Mouse (Mus musculus) hindbrain, postnatal 0 days (tissue): ENCODE measurements around the gene Plod2. TPM values are rescaled to one million over a fixed set of nuclear protein-coding genes. Genes with fewer than 3 reads are reported as not detected.

Experiments used
- ATAC-seq: fragments of 200-750 bp; cut with Nextera tagmentation; 2 replicates; pipeline ENCODE4 v1.8.0; 2017; ENCODE audit warnings: mild to moderate bottlenecking, moderate TSS enrichment, moderate library complexity
- DNase-seq: peaks from one replicate; pipeline ENCODE4 v3.0.0-alpha.2; 2015; ENCODE audit warnings: low spot score
- H3K27ac ChIP-seq: fragments of 300-500 bp; sonication (generic); 2 replicates; pipeline ENCODE4 v1.5.1; 2014; ENCODE audit warnings: mild to moderate bottlenecking
- H3K27me3 ChIP-seq: fragments of 300-500 bp; sonication (generic); 2 replicates; pipeline ENCODE4 v1.6.1; 2014; ENCODE audit warnings: low read length, mixed read lengths; ENCODE audit not compliant: insufficient read depth
- H3K36me3 ChIP-seq: fragments of 300-500 bp; sonication (generic); 2 replicates; pipeline ENCODE4 v1.6.1; 2014; ENCODE audit warnings: low read length, mixed read lengths; ENCODE audit not compliant: insufficient read depth
- H3K4me1 ChIP-seq: fragments of 300-500 bp; sonication (generic); 2 replicates; pipeline ENCODE4 v1.6.1; 2014; ENCODE audit warnings: antibody characterized with exemption, low read length, mixed read lengths; ENCODE audit not compliant: insufficient read depth
- H3K4me2 ChIP-seq: fragments of 300-500 bp; sonication (generic); 2 replicates; pipeline ENCODE4 v1.6.1; 2014; ENCODE audit warnings: low read depth, mild to moderate bottlenecking, low read length, moderate library complexity, mixed read lengths
- H3K4me3 ChIP-seq: fragments of 300-500 bp; sonication (generic); 2 replicates; pipeline ENCODE4 v1.5.1; 2014; ENCODE audit warnings: low read length
- H3K9ac ChIP-seq: fragments of 300-500 bp; sonication (generic); replicated peaks from 2 replicates; pipeline ENCODE4 v1.6.1; 2014; ENCODE audit warnings: mild to moderate bottlenecking, low read length, moderate library complexity, mixed read lengths
- H3K9me3 ChIP-seq: fragments of 300-500 bp; sonication (generic); 2 replicates; pipeline ENCODE4 v1.6.1; 2016; ENCODE audit warnings: low read length, mixed read lengths
- CTCF ChIP-seq: IDR thresholded peaks from 2 replicates; pipeline ENCODE4 v1.5.1; 2016; ENCODE audit warnings: antibody characterized with exemption, control low read depth, low read depth
- WGBS: fragments of 180-500 bp; shearing (Covaris S2); extraction: QIAGEN DNeasy Blood & Tissue Kit; methylation state at CpG from one replicate; pipeline ENCODE4 v1.1.7; 2014; 5-methylcytosine and 5-hydroxymethylcytosine counted together
- polyA plus RNA-seq: library from polyadenylated mRNA; unstranded; fragments of >200 nt; fragmentation: Nextera tagmentation; extraction: Ambion mirVana; gene quantifications from 2 replicates; pipeline ENCODE4 v1.2.1, GENCODE M21; 2015
- total RNA-seq: library from RNA; depleted of rRNA; stranded (reverse); fragments of >200 nt; gene quantifications from 2 replicates; pipeline ENCODE4 v1.2.3, GENCODE M21; 2014

The Plod2 gene
- total and polyA plus RNA-seq, 2 experiments from 2014 or later, result 7.1 to 14.1 TPM

GRCm38 (mm10) chr9:92546446-92546845 is 4.4 kb downstream of the Plod2 start:
- TF ChIP-seq CTCF, result no peak
- ATAC-seq, result no peak

GRCm38 (mm10) chr9:92547106-92547505 is 5.1 kb downstream of the Plod2 start:
- Histone ChIP-seq H3K4me1 (0 out of 2 replicates have a peak, but pooled peaks cover 6% of the 10 kb centered on the region), H3K4me3 (no peak overlapping the region), H3K27ac (no peak overlapping the region), H3K9me3 (no peaks in the 10 kb centered on the region), H3K9ac (no peak overlapping the region), H3K36me3 (no peaks in the 10 kb centered on the region), H3K4me2 (no peak overlapping the region), H3K27me3 (no peaks in the 10 kb centered on the region)
- ATAC-seq (no peak), DNase-seq (no peak)
- TF ChIP-seq CTCF, result no peak
- 62% methylated on average over 2 of the region's 2 CpGs for WGBS

More at GRCm38 (mm10) chr9:92546446-92546845, 4.4 kb downstream of the Plod2 start:
- H3K36me3 ChIP-seq, result no peaks in the 10 kb centered on the region
- H3K27ac ChIP-seq, result no peak overlapping the region
- DNase-seq, result no peak
- H3K4me3 ChIP-seq, result no peak overlapping the region
- H3K9ac ChIP-seq, result no peak overlapping the region
- H3K27me3 ChIP-seq, result no peaks in the 10 kb centered on the region
- H3K9me3 ChIP-seq, result no peaks in the 10 kb centered on the region
- H3K4me1 ChIP-seq, result 0 out of 2 replicates have a peak, but pooled peaks cover 6% of the 10 kb centered on the region
- 79% methylated on average over 8 of the region's 8 CpGs for whole genome bisulfite sequencing
- H3K4me2 ChIP-seq, result no peak overlapping the region

GRCm38 (mm10) chr9:92547821-92548220 is 5.8 kb downstream of the Plod2 start:
- Histone ChIP-seq H3K4me2 (no peak overlapping the region), H3K4me3 (no peak overlapping the region), H3K36me3 (no peaks in the 10 kb centered on the region), H3K4me1 (0 out of 2 replicates have a peak, but pooled peaks cover 6% of the 10 kb centered on the region), H3K27ac (no peak overlapping the region), H3K9me3 (no peaks in the 10 kb centered on the region), H3K27me3 (no peaks in the 10 kb centered on the region), H3K9ac (no peak overlapping the region)
- no peak for TF ChIP-seq CTCF
- ATAC-seq, result no peak
- no peak for DNase-seq
- 92% methylated on average over 7 of the region's 7 CpGs for WGBS

GRCm38 (mm10) chr9:92548603-92549002 is 6.6 kb downstream of the Plod2 start:
- Histone ChIP-seq H3K9ac (no peak overlapping the region), H3K4me3 (no peak overlapping the region), H3K27ac (no peak overlapping the region), H3K36me3 (no peaks in the 10 kb centered on the region), H3K27me3 (no peaks in the 10 kb centered on the region), H3K9me3 (no peaks in the 10 kb centered on the region), H3K4me2 (no peak overlapping the region), H3K4me1 (0 out of 2 replicates have a peak, but pooled peaks cover 6% of the 10 kb centered on the region)
- TF ChIP-seq CTCF, result no peak
- ATAC-seq, result no peak
- 79% methylated on average over 9 of the region's 9 CpGs for WGBS
- no peak for DNase-seq

GRCm38 (mm10) chr9:92549811-92550490 is 7.9 kb downstream of the Plod2 start:
- no peak overlapping the region; the same call in 1 of the 2 replicates for H3K27ac ChIP-seq
- DNase-seq, result peak; percentile 65
- no peak overlapping the region for H3K9ac ChIP-seq
- no peak overlapping the region for H3K4me2 ChIP-seq
- WGBS, result 57% methylated on average over 11 of the region's 11 CpGs
- no peaks in the 10 kb centered on the region for H3K27me3 ChIP-seq
- ATAC-seq, result peak; percentile 80; the same call in 1 of the 2 replicates
- H3K9me3 ChIP-seq, result no peaks in the 10 kb centered on the region
- no peak for TF ChIP-seq CTCF
- 0 out of 2 replicates have a peak, but pooled peaks cover 6% of the 10 kb centered on the region for H3K4me1 ChIP-seq
- no peak overlapping the region for H3K4me3 ChIP-seq
- no peaks in the 10 kb centered on the region for H3K36me3 ChIP-seq

GRCm38 (mm10) chr9:92550981-92551380 is 9.0 kb downstream of the Plod2 start:
- no peak for TF ChIP-seq CTCF
- Histone ChIP-seq H3K27ac (no peak overlapping the region), H3K4me2 (no peak overlapping the region), H3K27me3 (no peaks in the 10 kb centered on the region), H3K36me3 (no peaks in the 10 kb centered on the region), H3K4me3 (no peak overlapping the region), H3K9ac (no peak overlapping the region), H3K4me1 (0 out of 2 replicates have a peak, but pooled peaks cover 6% of the 10 kb centered on the region), H3K9me3 (no peaks in the 10 kb centered on the region)
- ATAC-seq (no peak), DNase-seq (no peak)
- WGBS, result 54% methylated on average over 2 of the region's 2 CpGs

GRCm38 (mm10) chr9:92551666-92552065 is 9.6 kb downstream of the Plod2 start:
- WGBS, result 81% methylated on average over 4 of the region's 4 CpGs
- DNase-seq, result no peak
- Histone ChIP-seq H3K9ac (no peak overlapping the region), H3K4me3 (no peak overlapping the region), H3K27me3 (no peaks in the 10 kb centered on the region), H3K4me1 (0 out of 2 replicates have a peak, but pooled peaks cover 6% of the 10 kb centered on the region), H3K9me3 (no peaks in the 10 kb centered on the region), H3K27ac (no peak overlapping the region), H3K4me2 (no peak overlapping the region), H3K36me3 (no peaks in the 10 kb centered on the region)
- ATAC-seq, result no peak
- TF ChIP-seq CTCF, result no peak
